Mouse (Mus musculus) myocyte (in vitro differentiated cells): ENCODE measurements around the gene Psme4. TPM values are rescaled to one million over a fixed set of nuclear protein-coding genes. Genes with fewer than 3 reads are reported as not detected.

Experiments used
- H3K27me3 ChIP-seq: one replicate; pipeline ENCODE4 v1.6.1; 2011; ENCODE audit not compliant: control insufficient read depth, insufficient read depth, insufficient read length
- H3K36me3 ChIP-seq: one replicate; pipeline ENCODE4 v1.6.1; 2011; ENCODE audit not compliant: control insufficient read depth, insufficient read depth
- H3K4me2 ChIP-seq: one replicate; pipeline ENCODE4 v1.6.1; 2011; ENCODE audit warnings: low read depth, control low read depth
- H3K4me3 ChIP-seq: one replicate; pipeline ENCODE4 v1.5.1; 2011; ENCODE audit warnings: mild to moderate bottlenecking, control low read depth, moderate library complexity
- H3K79me2 ChIP-seq: one replicate; pipeline ENCODE4 v1.6.1; 2011; ENCODE audit not compliant: control insufficient read depth, insufficient read depth
- H3ac ChIP-seq: one replicate; pipeline ENCODE4 v1.6.1; 2011; ENCODE audit not compliant: control insufficient read depth, insufficient read length
- CEBPB ChIP-seq: IDR thresholded peaks from 2 replicates; pipeline ENCODE4 v1.6.1; 2011; ENCODE audit warnings: mild to moderate bottlenecking, moderate library complexity; ENCODE audit not compliant: poor library complexity, insufficient read depth, severe bottlenecking
- E2F4 ChIP-seq: IDR thresholded peaks from one replicate; pipeline ENCODE4 v1.6.1; 2011; ENCODE audit warnings: mild to moderate bottlenecking, control low read depth, moderate library complexity; ENCODE audit not compliant: insufficient read depth
- MAX ChIP-seq: IDR thresholded peaks from one replicate; pipeline ENCODE4 v1.6.1; 2011; ENCODE audit warnings: low read depth, mild to moderate bottlenecking, control low read depth
- MYOD1 ChIP-seq, 3 experiments: IDR thresholded peaks; one replicate each; pipeline ENCODE4 v1.6.1; 2011; ENCODE audit warnings: control low read depth in 2 of 3, low read depth in 2 of 3, mild to moderate bottlenecking in 2 of 3, moderate library complexity in 1 of 3; ENCODE audit not compliant: insufficient read length in 2 of 3, control insufficient read depth in 1 of 3
- MYOG ChIP-seq, 3 experiments: IDR thresholded peaks; one replicate each; pipeline ENCODE4 v1.6.1; 2011; ENCODE audit warnings: control low read depth in 2 of 3, low read depth in 2 of 3, mild to moderate bottlenecking in 2 of 3; ENCODE audit not compliant: insufficient read length in 2 of 3, control insufficient read depth in 1 of 3, insufficient read depth in 1 of 3
- POLR2A ChIP-seq: IDR thresholded peaks from one replicate; pipeline ENCODE4 v1.6.1; 2011; ENCODE audit warnings: low read depth, mild to moderate bottlenecking, control low read depth, moderate library complexity; ENCODE audit not compliant: insufficient read length
- POLR2AphosphoS2 ChIP-seq: IDR thresholded peaks from one replicate; pipeline ENCODE4 v1.6.1; 2011; ENCODE audit warnings: low read depth, control low read depth; ENCODE audit not compliant: insufficient read length
- REST ChIP-seq: IDR thresholded peaks from one replicate; pipeline ENCODE4 v1.6.1; 2011; ENCODE audit warnings: mild to moderate bottlenecking, control low read depth, moderate library complexity; ENCODE audit not compliant: insufficient read depth, insufficient read length
- SRF ChIP-seq: IDR thresholded peaks from one replicate; pipeline ENCODE4 v1.6.1; 2011; ENCODE audit warnings: low read depth; ENCODE audit not compliant: control insufficient read depth, insufficient read length
- TCF12 ChIP-seq: IDR thresholded peaks from one replicate; pipeline ENCODE4 v1.6.1; 2011; ENCODE audit warnings: mild to moderate bottlenecking, control low read depth; ENCODE audit not compliant: poor library complexity, insufficient read depth, severe bottlenecking
- TCF3 ChIP-seq: IDR thresholded peaks from one replicate; pipeline ENCODE4 v1.6.1; 2011; ENCODE audit warnings: low read depth, control low read depth; ENCODE audit not compliant: insufficient read length
- USF1 ChIP-seq: IDR thresholded peaks from one replicate; pipeline ENCODE4 v1.6.1; 2011; ENCODE audit warnings: low read depth, mild to moderate bottlenecking, control low read depth, moderate library complexity
- polyA plus RNA-seq: library from polyadenylated mRNA; unstranded; fragments of >200 nt; fragmentation: generic; extraction: Trizol; gene quantifications from one replicate; pipeline ENCODE4 v1.2.1, GENCODE M21; 2012; ENCODE audit warnings: missing spikeins

Psme4 gene
- polyA plus RNA-seq, 1 experiment = 15.9 TPM

- Histone ChIP-seq H3K36me3 (no peaks in the 10 kb centered on the region), H3K27me3 (no peaks in the 10 kb centered on the region)
- no peak for TF ChIP-seq TCF12
- no peak for TF ChIP-seq MYOD1 (IDR thresholded peaks at IDR 0.05; ENCODE audit: control insufficient read depth in 1 of 3, insufficient read length in 2 of 3, low read depth in 2 of 3)
- no peak for TF ChIP-seq TCF3
- no peak for TF ChIP-seq MYOG (IDR thresholded peaks at IDR 0.05; ENCODE audit: control insufficient read depth in 1 of 3, insufficient read depth in 1 of 3, insufficient read length in 2 of 3, low read depth in 2 of 3)
- TF ChIP-seq POLR2AphosphoS2 = no peak
- no peak for TF ChIP-seq REST
- TF ChIP-seq CEBPB = no peak
- no peak for TF ChIP-seq MAX
- no peak for TF ChIP-seq SRF
- no peak for TF ChIP-seq E2F4
- no peak for TF ChIP-seq POLR2A
- no peak for TF ChIP-seq USF1
These were observed 14.0 kb downstream of the Psme4 start for GRCm38 (mm10) chr11:30785497-30785896.

GRCm38 (mm10) chr11:30786230-30786983, 14.9 kb downstream of the Psme4 start:
- no peak overlapping the region for H3ac ChIP-seq
- H3K79me2 ChIP-seq = peaks cover 100% of the 10 kb centered on the region
- H3K27me3 ChIP-seq = no peaks in the 10 kb centered on the region
- no peaks in the 10 kb centered on the region for H3K36me3 ChIP-seq
- H3K4me3 ChIP-seq = no peak overlapping the region
- no peak overlapping the region for H3K4me2 ChIP-seq
- no peak for TF ChIP-seq REST
- no peak for TF ChIP-seq MAX
- no peak for TF ChIP-seq SRF
- no peak for TF ChIP-seq POLR2A
- TF ChIP-seq POLR2AphosphoS2 = no peak

More at GRCm38 (mm10) chr11:30785497-30785896, 14.0 kb downstream of the Psme4 start:
- Histone ChIP-seq H3ac (no peak overlapping the region), H3K4me3 (no peak overlapping the region), H3K79me2 (peaks cover 100% of the 10 kb centered on the region), H3K4me2 (no peak overlapping the region)

GRCm38 (mm10) chr11:30792680-30793079, 21.2 kb downstream of the Psme4 start:
- Histone ChIP-seq H3K4me3 (no peak overlapping the region), H3K4me2 (no peak overlapping the region)
- no peak for TF ChIP-seq POLR2AphosphoS2
- no peak for TF ChIP-seq MAX
- TF ChIP-seq REST = no peak
- TF ChIP-seq MYOG (IDR thresholded peaks at IDR 0.05; ENCODE audit: control insufficient read depth in 1 of 3, insufficient read depth in 1 of 3, insufficient read length in 2 of 3, low read depth in 2 of 3) = no peak
- TF ChIP-seq CEBPB = no peak

GRCm38 (mm10) chr11:30793753-30794152, 22.2 kb downstream of the Psme4 start:
- TF ChIP-seq E2F4 = no peak
- no peak for TF ChIP-seq TCF3
- no peak for TF ChIP-seq CEBPB
- no peak for TF ChIP-seq REST
- no peak for TF ChIP-seq MAX
- TF ChIP-seq USF1 = no peak
- TF ChIP-seq POLR2AphosphoS2 = no peak
- no peak for TF ChIP-seq TCF12
- TF ChIP-seq MYOG (IDR thresholded peaks at IDR 0.05; ENCODE audit: control insufficient read depth in 1 of 3, insufficient read depth in 1 of 3, insufficient read length in 2 of 3, low read depth in 2 of 3) = no peak
- TF ChIP-seq SRF = no peak
- TF ChIP-seq MYOD1 (IDR thresholded peaks at IDR 0.05; ENCODE audit: control insufficient read depth in 1 of 3, insufficient read length in 2 of 3, low read depth in 2 of 3) = no peak
- TF ChIP-seq POLR2A = no peak

More at GRCm38 (mm10) chr11:30792680-30793079, 21.2 kb downstream of the Psme4 start:
- H3K36me3 ChIP-seq = peaks cover 4% of the 10 kb centered on the region
- no peaks in the 10 kb centered on the region for H3K27me3 ChIP-seq
- peaks cover 57% of the 10 kb centered on the region for H3K79me2 ChIP-seq
- no peak overlapping the region for H3ac ChIP-seq

GRCm38 (mm10) chr11:30797236-30797635, 25.7 kb downstream of the Psme4 start:
- no peak overlapping the region for H3K4me3 ChIP-seq
- no peak overlapping the region for H3K4me2 ChIP-seq
- no peak overlapping the region for H3ac ChIP-seq
- TF ChIP-seq E2F4 (no peak), MYOG (IDR thresholded peaks at IDR 0.05; ENCODE audit: control insufficient read depth in 1 of 3, insufficient read depth in 1 of 3, insufficient read length in 2 of 3, low read depth in 2 of 3) (no peak), TCF3 (no peak), SRF (no peak), USF1 (no peak), MYOD1 (IDR thresholded peaks at IDR 0.05; ENCODE audit: control insufficient read depth in 1 of 3, insufficient read length in 2 of 3, low read depth in 2 of 3) (no peak), REST (no peak), MAX (no peak), CEBPB (no peak), POLR2AphosphoS2 (no peak), TCF12 (no peak), POLR2A (no peak)
- peaks cover 4% of the 10 kb centered on the region for H3K36me3 ChIP-seq
- H3K27me3 ChIP-seq = no peaks in the 10 kb centered on the region
- H3K79me2 ChIP-seq = peaks cover 25% of the 10 kb centered on the region

More at GRCm38 (mm10) chr11:30793753-30794152, 22.2 kb downstream of the Psme4 start:
- Histone ChIP-seq H3K36me3 (peaks cover 4% of the 10 kb centered on the region), H3K79me2 (peaks cover 49% of the 10 kb centered on the region), H3K27me3 (no peaks in the 10 kb centered on the region), H3K4me3 (no peak overlapping the region), H3K4me2 (no peak overlapping the region), H3ac (no peak overlapping the region)
